Mouse (Mus musculus) bone marrow macrophage, adult 2 months (primary cell): ENCODE results near the gene Rhebl1.

Experiments used
- CTCF ChIP-seq: IDR thresholded peaks from 2 replicates; pipeline ENCODE4 v1.5.1; 2012; ENCODE audit warnings: low read depth, mild to moderate bottlenecking, low read length, moderate library complexity
- POLR2A ChIP-seq: IDR thresholded peaks from 2 replicates; pipeline ENCODE4 v1.6.1; 2012; ENCODE audit warnings: mild to moderate bottlenecking, low read depth, low read length, borderline replicate concordance

DNA sequence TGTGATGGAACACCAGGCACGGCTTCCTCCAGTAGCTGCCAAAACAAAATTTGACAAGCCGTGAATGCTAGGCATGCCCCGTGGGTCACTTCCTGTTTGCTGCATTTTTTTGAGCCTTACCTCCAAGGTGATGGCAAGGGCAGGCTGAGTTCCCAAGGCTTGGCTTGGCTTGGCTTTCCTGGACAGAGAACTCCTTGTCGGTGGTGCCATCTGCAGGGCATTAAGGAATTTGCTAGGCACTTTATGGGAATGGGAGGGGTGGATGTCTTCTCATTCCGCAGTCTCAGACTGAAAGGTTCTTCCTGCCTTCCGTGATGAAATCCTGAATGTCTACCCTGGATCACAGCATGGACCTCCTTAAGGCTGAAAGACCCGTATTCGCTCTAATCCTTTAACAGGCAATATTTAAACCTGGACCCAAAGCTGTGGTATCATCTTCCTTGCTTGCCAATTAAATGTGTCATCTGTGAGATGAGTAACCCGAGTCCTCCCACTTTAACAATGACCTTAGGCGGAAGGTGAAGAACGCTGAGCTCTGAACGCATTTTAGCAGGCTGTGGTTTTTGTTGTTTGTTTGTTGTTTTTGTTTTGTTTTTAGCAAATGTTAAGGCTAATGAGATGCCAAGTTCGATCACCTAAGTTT lies 34.4 kb upstream of the Rhebl1 start:
- TF ChIP-seq POLR2A (no peak), CTCF (no peak)
